12 mouse cellular contexts compared by ENCODE assay signal in the genomic region with DNA sequence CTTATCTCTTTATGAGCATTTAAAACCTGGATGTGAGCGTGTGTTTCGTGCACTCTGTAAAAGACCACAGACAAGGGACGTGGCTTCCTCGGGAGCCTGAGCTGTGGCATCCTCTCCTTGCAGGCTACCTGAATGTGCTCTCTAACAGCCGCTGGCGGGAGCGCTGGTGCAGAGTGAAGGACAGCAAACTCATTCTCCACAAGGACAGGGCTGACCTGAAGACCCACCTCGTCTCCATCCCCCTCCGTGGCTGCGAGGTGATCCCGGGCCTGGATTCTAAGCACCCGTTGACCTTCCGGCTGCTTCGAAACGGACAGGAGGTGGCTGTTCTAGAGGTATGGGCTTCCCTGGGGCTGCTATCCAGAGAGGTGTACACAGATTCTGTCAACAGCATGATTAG.
DNase-seq lines count a peak whose midpoint lies in the region; ATAC-seq and TF ChIP-seq lines count a peak whose summit lies in the region.
"Had no signal": no experiment of that assay in that cellular context is flagged by ENCODE, and none has a peak within 500 bp of the region (broad histone marks: within the 10 kb centered on the region; RNA-seq: fewer than 3 reads in every experiment).

No protein-coding gene starts in this region.

- peak overlapping the region; percentile 82 for H3K27ac ChIP-seq in kidney, embryonic 15.5 days
- peak overlapping the region; percentile 84 for H3K27ac ChIP-seq in intestine, embryonic 15.5 days

- no peaks in the 10 kb centered on the region for H3K9me3 ChIP-seq in kidney, embryonic 15.5 days (replicated peaks)
- H3K9me3 ChIP-seq in intestine, embryonic 15.5 days = no peaks in the 10 kb centered on the region

- peaks cover 54% of the 10 kb centered on the region for H3K36me3 ChIP-seq in kidney, embryonic 15.5 days
- peaks cover 34% of the 10 kb centered on the region for H3K36me3 ChIP-seq in C2C12 (ENCODE audit: control insufficient read depth, insufficient read depth)
- H3K36me3 ChIP-seq in intestine, embryonic 15.5 days = peaks cover 19% of the 10 kb centered on the region

- H3K79me2 ChIP-seq in C2C12 (ENCODE audit: control insufficient read depth, insufficient read depth) = no peaks in the 10 kb centered on the region

- H3ac ChIP-seq in C2C12 (ENCODE audit: control insufficient read depth, insufficient read length, low read depth) = peak overlapping the region; percentile 4

- peak; percentile 9; the same call in 1 of the 2 replicates for ATAC-seq in kidney, embryonic 15.5 days (replicated peaks; ENCODE audit: low FRiP score)
- no peak for ATAC-seq in intestine, embryonic 15.5 days
- ATAC-seq: forebrain, postnatal 0 days had no signal

- H3K27me3 ChIP-seq in kidney, embryonic 15.5 days = no peaks in the 10 kb centered on the region
- H3K27me3 ChIP-seq in C2C12 (ENCODE audit: control insufficient read depth, insufficient read depth, insufficient read length) = no peaks in the 10 kb centered on the region
- H3K27me3 ChIP-seq in intestine, embryonic 15.5 days (replicated peaks) = no peaks in the 10 kb centered on the region

- DNase-seq in heart, adult 11 months = peak; percentile 94
- DNase-seq in heart, postnatal 4 days = no peak
- DNase-seq in kidney, postnatal 14 days = no peak
- no peak for DNase-seq in right cerebral cortex, postnatal 36 days (ENCODE audit: low spot score in 2 of 2)
- DNase-seq in layer of hippocampus, postnatal 25 days (ENCODE audit: extremely low spot score in 1 of 2, low spot score in 1 of 2) = no peak
- DNase-seq: forebrain, postnatal 0 days; layer of hippocampus, adult 9-11 months; left cerebral cortex, postnatal 4 days had no signal

- no peak overlapping the region for H3K9ac ChIP-seq in kidney, embryonic 15.5 days
- no peak overlapping the region for H3K9ac ChIP-seq in intestine, embryonic 15.5 days
- H3K9ac ChIP-seq: forebrain, postnatal 0 days had no signal

- H3K79me3 ChIP-seq in C2C12 (ENCODE audit: low read depth) = no peaks in the 10 kb centered on the region

- TF ChIP-seq CTCF in C2C12 (IDR thresholded peaks at IDR 0.05; ENCODE audit: control insufficient read depth, insufficient read depth, insufficient read length) = no peak

- peak overlapping the region; percentile 29; the same call in 1 of the 2 replicates for H3K4me2 ChIP-seq in kidney, embryonic 15.5 days
- peak overlapping the region; percentile 12 for H3K4me2 ChIP-seq in intestine, embryonic 15.5 days (replicated peaks)
- H3K4me2 ChIP-seq: midbrain, embryonic 11.5 days had no signal

- no peak overlapping the region for H3K4me3 ChIP-seq in kidney, embryonic 15.5 days (replicated peaks)
- H3K4me3 ChIP-seq in C2C12 (ENCODE audit: insufficient read depth, poor library complexity, severe bottlenecking) = no peak overlapping the region
- H3K4me3 ChIP-seq in intestine, embryonic 15.5 days (replicated peaks) = no peak overlapping the region

- H3K4me1 ChIP-seq in kidney, embryonic 15.5 days = peaks cover 50% of the 10 kb centered on the region
- peaks cover 31% of the 10 kb centered on the region for H3K4me1 ChIP-seq in intestine, embryonic 15.5 days (replicated peaks)

- 57% methylated on average over 15 of the region's 15 CpGs for WGBS in kidney, embryonic 15.5 days
- WGBS in intestine, embryonic 15.5 days = 73% methylated on average over 15 of the region's 15 CpGs

TF ChIP-seq in C2C12, 6 proteins besides CTCF, POLR2A, EP300 and RAD21:
- TF ChIP-seq MAX (IDR thresholded peaks at IDR 0.05) = no peak
- TF ChIP-seq USF1 (IDR thresholded peaks at IDR 0.05; ENCODE audit: low read depth) = no peak
- no peak for TF ChIP-seq FOSL1 (IDR thresholded peaks at IDR 0.05; ENCODE audit: insufficient read depth, low read length, poor library complexity, severe bottlenecking)
- no peak for TF ChIP-seq MYOD1 (IDR thresholded peaks at IDR 0.05; ENCODE audit: control insufficient read depth, insufficient read length, low read depth)
- TF ChIP-seq CEBPB (IDR thresholded peaks at IDR 0.05; ENCODE audit: low read depth) = no peak
- TF ChIP-seq MYOG (IDR thresholded peaks at IDR 0.05; ENCODE audit: control insufficient read depth, extremely low read depth, insufficient read length) = no peak
